Mouse (Mus musculus): ENCODE data around the gene Cd164l2. TPM values are rescaled to one million over a fixed set of nuclear protein-coding genes. Genes with fewer than 3 reads are reported as not detected.

Cd164l2 gene
- total RNA-seq, 1 experiment from 2014 or later: not detected

- no peak for ATAC-seq (replicated peaks; ENCODE audit: insufficient number of reproducible peaks, low FRiP score, low TSS enrichment, poor library complexity, severe bottlenecking)
Observed at GRCm38 (mm10) chr4:133210788-133211390, 1.0 kb upstream of the Cd164l2 start.

DNA sequence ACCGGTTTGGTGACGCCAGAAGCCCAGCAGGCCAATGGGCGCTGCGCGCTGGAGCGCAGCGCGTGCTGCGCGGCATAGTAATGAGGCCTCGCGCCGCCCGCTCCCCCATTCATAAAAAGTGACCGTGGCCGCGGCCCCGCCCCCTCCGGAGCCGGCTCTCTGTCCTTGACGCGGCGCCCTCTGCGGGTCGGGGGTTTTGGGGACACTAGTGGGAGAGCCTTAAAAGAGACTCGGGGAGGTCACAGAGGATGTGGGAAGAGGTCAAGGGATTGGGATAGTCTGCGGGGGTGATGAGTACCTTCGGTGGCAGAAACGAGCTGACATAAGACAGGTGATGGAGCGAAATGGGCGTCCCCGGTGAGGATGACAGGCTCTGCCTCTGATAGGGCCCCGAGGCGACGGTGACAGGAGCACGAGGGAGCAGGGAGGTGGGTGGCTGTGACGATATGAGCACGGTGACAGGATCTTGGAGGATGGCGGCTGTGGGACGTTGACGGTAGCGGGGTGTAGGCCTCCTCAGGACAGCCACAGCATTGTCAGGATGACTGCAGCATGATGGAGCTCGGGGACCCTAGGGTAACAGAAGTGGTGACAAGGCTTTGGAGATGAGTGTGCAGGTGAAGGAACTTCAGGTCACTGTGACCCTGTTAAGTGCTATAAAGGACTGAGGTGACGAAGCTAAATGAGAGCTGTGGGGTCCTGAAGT lies 784 bp downstream of the Cd164l2 start:
- ATAC-seq (replicated peaks; ENCODE audit: insufficient number of reproducible peaks, low FRiP score, low TSS enrichment, poor library complexity, severe bottlenecking): peak; percentile 51

- ATAC-seq (replicated peaks; ENCODE audit: insufficient number of reproducible peaks, low FRiP score, low TSS enrichment, poor library complexity, severe bottlenecking): no peak
Observed at GRCm38 (mm10) chr4:133213268-133213590, 1.3 kb downstream of the Cd164l2 start.

GRCm38 (mm10) chr4:133213661-133214060 lies 1.7 kb downstream of the Cd164l2 start:
- ATAC-seq (replicated peaks; ENCODE audit: insufficient number of reproducible peaks, low FRiP score, low TSS enrichment, poor library complexity, severe bottlenecking): no peak

GRCm38 (mm10) chr4:133217641-133218040 lies 5.7 kb downstream of the Cd164l2 start:
- 0 out of 2 replicates have a peak, but pooled peaks have one; percentile 38 for ATAC-seq (replicated peaks; ENCODE audit: insufficient number of reproducible peaks, low FRiP score, low TSS enrichment, poor library complexity, severe bottlenecking)

DNA sequence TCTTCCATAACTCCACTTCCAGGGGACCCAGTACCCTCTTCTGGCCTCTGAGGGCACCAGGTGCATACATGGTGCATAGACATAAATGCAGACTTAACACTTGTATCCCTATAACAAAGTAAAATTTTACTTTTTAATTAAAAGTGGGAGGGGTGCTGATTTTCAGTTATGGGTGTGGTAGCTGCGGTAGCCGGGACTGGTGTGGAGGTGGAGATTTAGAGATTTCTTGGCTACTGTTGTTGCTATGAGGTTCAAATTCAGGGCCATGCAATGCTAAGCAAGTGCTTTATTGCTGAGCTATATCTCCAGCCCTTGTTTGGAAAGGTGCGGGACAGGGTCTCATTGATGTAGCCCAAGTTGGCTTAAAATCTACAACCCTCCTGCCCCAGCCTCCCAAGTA lies 6.8 kb downstream of the Cd164l2 start:
- no peak for ATAC-seq (replicated peaks; ENCODE audit: insufficient number of reproducible peaks, low FRiP score, low TSS enrichment, poor library complexity, severe bottlenecking)

DNA sequence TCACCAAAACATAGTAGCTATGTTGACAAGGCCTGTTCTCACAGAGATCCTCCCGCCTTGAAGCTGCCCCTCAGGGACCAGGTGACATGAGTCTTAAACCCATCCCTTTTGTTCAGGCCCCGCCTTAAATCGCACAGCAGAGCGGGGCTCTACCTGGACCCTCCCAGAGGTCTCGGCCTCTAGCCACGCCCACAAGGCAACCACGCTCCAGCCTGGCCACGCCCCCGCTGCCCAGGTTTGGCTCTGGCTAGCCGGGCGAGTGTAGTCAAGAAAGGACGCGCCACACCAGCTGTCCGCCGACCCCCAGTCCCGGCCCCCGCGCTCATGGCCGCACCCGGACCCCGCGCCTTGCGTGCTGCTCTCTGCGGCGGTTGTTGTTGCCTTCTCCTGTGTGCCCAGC lies 8.7 kb downstream of the Cd164l2 start:
- ATAC-seq (replicated peaks; ENCODE audit: insufficient number of reproducible peaks, low FRiP score, low TSS enrichment, poor library complexity, severe bottlenecking): no peak

- ATAC-seq (replicated peaks; ENCODE audit: insufficient number of reproducible peaks, low FRiP score, low TSS enrichment, poor library complexity, severe bottlenecking): no peak
Observed at GRCm38 (mm10) chr4:133221701-133222100, 9.8 kb downstream of the Cd164l2 start.

DNA sequence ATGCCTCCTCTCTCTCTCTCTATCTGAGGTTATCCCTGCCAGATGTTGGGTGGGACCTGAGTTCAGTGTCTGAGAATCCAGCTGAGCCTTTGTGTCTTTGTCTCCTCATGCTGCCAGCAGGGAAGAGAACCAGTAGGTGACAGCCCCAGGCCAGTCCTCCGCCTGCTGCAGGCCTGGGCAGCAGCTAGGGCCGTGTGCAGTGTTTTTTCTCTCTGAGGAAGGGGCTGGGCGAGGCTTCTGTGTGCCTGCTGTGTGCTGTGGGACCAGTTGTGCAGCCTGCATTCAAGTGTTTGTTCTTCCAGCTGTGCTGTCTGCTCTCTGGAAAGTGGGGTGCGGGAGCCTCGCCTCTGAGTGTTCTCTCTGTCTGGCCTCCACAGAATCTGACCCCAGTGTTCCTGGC lies 11.9 kb downstream of the Cd164l2 start:
- ATAC-seq (replicated peaks; ENCODE audit: insufficient number of reproducible peaks, low FRiP score, low TSS enrichment, poor library complexity, severe bottlenecking): no peak

GRCm38 (mm10) chr4:133226073-133226472 lies 14.1 kb downstream of the Cd164l2 start:
- no peak for ATAC-seq (replicated peaks; ENCODE audit: insufficient number of reproducible peaks, low FRiP score, low TSS enrichment, poor library complexity, severe bottlenecking)

DNA sequence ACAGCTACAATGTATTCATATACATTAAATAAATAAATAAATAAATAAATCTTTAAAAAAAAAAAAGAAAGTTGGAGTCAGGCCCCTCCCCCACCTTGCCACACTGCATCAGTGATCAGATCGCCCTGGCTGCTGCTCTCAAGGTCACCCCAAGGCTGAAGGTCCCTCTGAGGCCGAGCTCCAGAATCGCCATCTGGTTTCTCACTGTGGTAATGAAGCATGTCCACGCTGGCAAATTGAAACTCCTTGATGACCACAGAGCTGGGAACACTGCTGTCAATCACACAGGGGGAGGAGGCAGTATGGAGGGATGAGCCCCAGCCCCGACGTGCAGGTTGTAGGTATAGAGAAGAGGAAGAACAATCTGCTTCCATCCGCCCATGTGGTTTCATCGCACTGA lies 15.7 kb downstream of the Cd164l2 start:
- no peak; the same call in 1 of the 2 replicates for ATAC-seq (replicated peaks; ENCODE audit: insufficient number of reproducible peaks, low FRiP score, low TSS enrichment, poor library complexity, severe bottlenecking)

- ATAC-seq (replicated peaks; ENCODE audit: insufficient number of reproducible peaks, low FRiP score, low TSS enrichment, poor library complexity, severe bottlenecking): no peak
Observed at GRCm38 (mm10) chr4:133229582-133229981, 17.7 kb downstream of the Cd164l2 start.

DNA sequence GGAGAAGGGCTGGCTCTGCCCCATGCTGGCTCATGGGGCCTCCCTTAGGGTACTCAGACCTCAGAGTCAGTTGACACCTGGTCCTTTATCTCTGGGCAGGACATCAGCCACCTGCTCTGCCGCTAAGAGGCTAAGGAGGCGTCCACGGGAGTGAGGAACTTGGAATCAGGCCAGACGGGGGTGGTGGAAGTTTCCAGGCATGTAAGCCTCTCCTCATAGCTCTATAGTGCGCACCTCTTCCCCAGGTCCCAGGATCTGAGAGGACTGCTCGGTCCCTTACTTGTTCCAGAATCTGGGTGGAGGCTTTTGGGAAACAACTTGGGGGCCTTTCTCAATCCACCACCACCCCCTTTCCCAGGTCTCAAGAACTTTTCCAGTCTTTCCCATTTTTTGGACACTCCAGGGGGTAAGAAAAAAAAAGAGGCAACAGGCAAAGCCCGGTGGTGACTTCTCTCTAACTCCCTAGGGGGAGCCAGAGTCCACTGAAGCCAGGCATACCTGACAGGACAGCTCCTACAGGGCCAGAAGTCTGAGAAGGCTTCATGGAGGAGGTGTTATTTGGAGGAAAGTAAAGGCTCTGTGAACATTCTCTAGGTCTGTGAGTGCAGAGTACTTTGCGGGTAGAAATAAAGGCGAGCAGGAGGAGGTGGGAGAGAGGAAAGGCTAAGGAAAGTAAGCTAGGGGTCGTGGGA lies 21.5 kb downstream of the Cd164l2 start:
- no peak for ATAC-seq (replicated peaks; ENCODE audit: insufficient number of reproducible peaks, low FRiP score, low TSS enrichment, poor library complexity, severe bottlenecking)

- no peak for ATAC-seq (replicated peaks; ENCODE audit: insufficient number of reproducible peaks, low FRiP score, low TSS enrichment, poor library complexity, severe bottlenecking)
Observed at GRCm38 (mm10) chr4:133234771-133235170, 22.8 kb downstream of the Cd164l2 start.

- ATAC-seq (replicated peaks; ENCODE audit: insufficient number of reproducible peaks, low FRiP score, low TSS enrichment, poor library complexity, severe bottlenecking): no peak
Observed at GRCm38 (mm10) chr4:133235415-133235814, 23.5 kb downstream of the Cd164l2 start.

DNA sequence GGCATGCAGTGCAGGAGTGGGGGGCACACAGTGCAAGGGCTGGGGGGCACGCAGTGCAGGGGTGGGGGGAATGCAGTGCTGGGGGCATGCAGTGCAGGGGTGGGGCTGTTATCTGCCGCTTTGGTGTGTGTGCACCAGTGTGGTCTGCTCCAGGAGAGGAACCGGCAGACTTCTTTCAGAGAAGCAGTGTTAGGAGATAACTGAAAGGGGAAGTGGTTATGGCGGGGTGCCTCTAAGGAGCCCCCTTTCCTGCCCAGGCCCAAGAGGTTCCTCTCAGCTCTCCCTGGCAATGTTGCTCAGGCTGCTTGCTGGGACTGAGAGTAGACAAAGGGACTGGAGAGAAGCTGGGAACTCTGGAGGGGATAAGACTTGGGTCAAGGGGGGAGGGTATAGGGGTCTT lies 26.0 kb downstream of the Cd164l2 start:
- ATAC-seq (replicated peaks; ENCODE audit: insufficient number of reproducible peaks, low FRiP score, low TSS enrichment, poor library complexity, severe bottlenecking): peak; percentile 45; the same call in 1 of the 2 replicates

GRCm38 (mm10) chr4:133240490-133240921 lies 28.6 kb downstream of the Cd164l2 start, which contains the start of gene Map3k6:
Gene Map3k6 (plus strand): TSS chr4:133240818.
- peak; percentile 23; the same call in 1 of the 2 replicates for ATAC-seq (replicated peaks; ENCODE audit: insufficient number of reproducible peaks, low FRiP score, low TSS enrichment, poor library complexity, severe bottlenecking)

DNA sequence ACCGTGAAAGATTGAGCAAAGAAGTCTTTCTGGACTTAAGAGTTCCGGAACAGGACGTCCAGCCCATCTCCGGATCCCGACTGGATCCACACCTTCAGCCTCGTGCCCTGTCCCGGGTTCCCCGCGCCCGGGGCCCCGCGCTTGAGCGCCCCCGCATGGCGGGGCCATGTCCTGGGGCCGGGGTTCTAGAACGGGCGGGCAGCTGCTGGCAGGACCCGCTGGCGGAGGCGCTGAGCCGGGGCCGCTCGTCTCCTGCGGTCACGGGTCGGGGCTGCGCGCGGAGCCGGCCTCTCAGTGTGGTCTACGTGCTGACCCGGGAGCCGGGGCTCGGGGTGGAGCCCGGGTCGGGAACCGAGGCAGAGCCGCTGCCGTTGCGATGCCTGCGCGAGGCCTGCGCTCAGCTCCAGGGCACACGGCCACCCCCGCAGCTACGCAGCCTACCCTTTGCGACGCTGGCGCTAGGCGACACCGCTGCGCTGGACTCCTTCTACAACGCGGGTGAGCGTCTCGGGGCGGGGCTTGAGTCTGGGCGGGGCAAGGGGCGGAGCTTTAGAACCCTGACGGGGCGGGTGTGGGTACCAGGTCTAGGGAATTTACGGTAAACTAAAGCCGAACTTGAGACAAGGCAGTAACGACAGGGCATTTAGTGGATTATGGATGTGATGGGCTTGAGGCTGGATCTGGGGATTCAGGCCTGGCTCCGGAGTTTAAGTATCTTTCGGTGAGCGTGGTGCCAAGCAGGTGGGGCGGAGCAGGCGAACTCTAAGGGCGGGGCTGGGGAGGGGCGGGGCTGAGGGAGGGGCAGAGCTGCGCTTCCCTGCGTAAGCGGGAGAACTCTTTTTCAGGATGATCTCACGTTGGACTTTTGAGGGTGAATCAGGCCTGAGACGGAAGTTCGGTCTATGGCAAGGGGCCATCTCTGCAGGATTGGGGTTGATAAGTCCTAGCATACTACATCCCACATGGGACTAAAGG lies 29.3 kb downstream of the Cd164l2 start:
- peak; percentile 80 for ATAC-seq (replicated peaks; ENCODE audit: insufficient number of reproducible peaks, low FRiP score, low TSS enrichment, poor library complexity, severe bottlenecking)

DNA sequence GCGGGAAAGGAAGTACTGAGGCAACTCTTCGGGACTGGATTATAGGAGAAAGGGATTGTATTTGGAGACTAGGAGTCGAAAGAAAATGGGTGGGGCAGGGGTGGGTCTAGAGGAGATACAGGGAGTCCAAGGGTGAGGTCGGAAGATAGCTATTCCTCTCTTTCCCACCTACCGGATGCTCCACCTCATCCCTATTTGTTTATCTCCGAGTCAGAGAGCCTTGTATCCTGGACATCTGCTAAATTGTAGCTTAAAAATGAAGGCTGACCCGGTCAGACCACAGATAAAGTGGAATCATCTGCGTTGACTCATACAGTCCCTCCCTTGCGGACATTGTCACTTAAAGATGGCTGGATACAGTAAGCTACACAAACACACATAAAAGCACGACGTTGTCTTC lies 30.0 kb downstream of the Cd164l2 start:
- no peak for ATAC-seq (replicated peaks; ENCODE audit: insufficient number of reproducible peaks, low FRiP score, low TSS enrichment, poor library complexity, severe bottlenecking)

Data from monocyte, adult 5-6 weeks (primary cell).